Mouse (Mus musculus) CD4-positive, CD25-positive, alpha-beta regulatory T cell, adult 4 months (primary cell): ENCODE data around the gene Sorcs2. TPM values are rescaled to one million over a fixed set of nuclear protein-coding genes. Genes with fewer than 3 reads are reported as not detected.
"Not testable (repeated sequence)": the region's sequence is repeated elsewhere in the genome, so short reads cannot be mapped to it uniquely, and the experiment has no call there.

Experiments used
- ATAC-seq: one replicate; pipeline ENCODE4 v1.8.0; 2017
- polyA plus RNA-seq, 2 experiments: library from polyadenylated mRNA; unstranded; fragments of 100-300 nt; shearing (Covaris generic); gene quantifications; one replicate each; pipeline ENCODE4 v1.2.1; 2017

Sorcs2 gene
- 1 to 10 TPM; 4.5 to 4.7 TPM for polyA plus RNA-seq

DNA sequence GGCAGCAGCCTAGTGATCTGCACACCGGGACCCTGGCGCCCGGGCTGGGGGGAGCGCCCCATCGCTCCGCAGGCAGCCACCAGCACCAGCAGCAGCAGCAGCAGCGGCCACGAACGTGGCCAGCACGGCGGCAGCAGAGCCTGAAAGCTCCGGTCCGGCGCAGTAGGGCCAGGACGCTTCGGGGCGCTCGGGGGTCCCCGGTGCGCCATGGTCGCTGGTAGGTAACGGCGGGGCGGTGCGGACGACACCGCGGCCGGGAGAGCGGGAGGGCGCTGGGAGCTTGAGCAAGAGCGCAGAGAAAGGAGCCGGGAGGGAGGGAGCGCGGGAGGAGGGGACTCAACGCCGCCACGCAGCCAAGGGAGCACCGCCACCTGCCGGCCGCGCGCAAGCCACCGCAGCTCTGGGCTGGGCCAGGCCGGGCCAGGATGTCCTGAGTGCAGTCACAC is at the start of gene Sorcs2:
Sorcs2 (minus strand) TSS at position 303 of the 446 bp plus-strand sequence.
- ATAC-seq = peak; percentile 86

DNA sequence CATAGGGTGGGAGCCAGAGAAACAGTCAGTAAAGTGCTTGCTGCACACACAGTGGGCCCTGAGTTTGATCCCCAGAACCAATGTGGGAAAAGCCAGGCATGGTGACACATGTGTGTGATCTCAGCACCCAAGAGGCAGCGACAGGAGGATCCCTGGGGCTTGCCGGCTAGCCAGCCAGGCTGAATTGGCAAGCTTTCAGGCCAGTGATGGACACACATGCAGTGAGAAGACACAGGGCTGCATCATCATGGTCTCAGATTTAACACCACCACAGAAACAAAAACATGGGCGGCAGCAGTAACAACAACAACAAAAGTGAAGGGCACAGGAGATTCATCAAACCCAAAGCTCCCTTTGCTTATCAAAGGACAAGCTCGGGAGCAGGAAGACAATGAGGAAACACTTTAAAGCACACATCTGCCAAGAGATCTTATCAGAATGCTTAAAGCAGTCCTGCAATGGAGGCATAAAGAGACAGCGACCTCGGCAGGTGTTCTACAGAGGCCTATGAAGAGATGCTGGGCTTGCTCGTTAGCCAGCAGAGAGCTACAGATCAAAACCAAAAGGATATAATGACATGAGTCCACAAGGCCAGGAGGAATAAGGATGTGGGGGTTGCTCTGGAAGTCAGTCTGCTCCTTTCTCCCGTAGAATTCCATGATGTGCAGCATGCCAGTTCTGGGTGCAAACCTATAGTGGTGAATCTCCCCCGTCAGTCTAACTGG is 48.4 kb upstream of the Sorcs2 start:
- ATAC-seq = no peak

DNA sequence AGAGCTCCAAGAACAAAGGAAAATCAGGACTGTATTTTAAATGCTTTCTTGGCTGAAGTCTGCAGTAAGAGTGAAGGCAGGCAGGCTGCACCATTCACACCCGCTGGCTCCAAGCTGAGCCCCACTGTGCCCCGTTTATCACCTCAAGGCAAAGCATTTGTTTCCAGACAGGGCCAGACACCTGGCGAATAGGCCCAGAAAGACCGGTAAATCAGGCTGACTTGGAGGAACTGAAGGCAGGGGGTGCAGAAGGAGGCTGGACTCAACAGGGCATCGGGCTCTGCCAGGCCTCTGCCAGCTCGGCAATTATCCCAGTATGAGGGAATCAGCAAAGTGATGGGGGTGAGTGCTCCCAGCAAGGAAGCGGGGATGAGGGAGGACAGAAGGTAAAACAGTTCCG is 47.1 kb upstream of the Sorcs2 start:
- no peak for ATAC-seq

DNA sequence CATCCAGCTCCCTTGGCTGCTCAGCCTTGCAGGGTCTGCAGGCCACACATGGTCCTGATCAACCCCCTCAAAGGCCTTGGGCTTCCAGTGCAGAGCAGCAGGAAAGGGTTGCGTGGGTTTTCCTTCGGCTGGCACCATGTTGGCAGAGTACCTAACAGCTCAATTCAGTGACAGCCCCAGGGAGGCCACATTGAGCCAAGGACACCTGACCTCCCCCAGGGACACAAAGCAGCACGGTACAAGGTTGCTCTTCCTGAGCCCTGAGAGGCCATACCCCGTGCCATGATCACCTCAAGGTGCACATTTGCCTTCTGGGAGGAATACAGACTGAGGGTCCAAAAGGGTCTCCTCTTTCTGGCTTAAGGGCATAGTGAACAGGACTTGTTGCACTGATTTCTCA is 46.7 kb upstream of the Sorcs2 start:
- no peak for ATAC-seq

DNA sequence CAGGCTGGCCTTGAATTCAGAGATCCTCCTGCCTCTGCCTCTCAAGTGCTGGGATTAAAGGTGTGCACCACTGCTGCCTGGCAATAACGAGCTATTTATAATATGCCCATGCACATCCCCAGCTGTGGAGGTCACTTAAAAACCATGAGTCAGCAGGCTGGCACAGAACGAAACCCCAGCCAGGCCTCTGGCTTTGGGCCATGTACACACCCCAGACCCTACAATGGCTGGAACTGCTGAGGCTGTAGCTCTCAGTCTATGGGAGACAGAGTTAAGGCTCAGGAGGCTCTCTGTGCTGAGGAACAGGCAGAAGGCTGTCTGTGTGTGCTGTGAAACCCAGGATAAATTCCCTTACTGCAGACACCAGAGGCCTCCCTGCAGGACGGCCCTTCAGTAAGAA is 42.8 kb upstream of the Sorcs2 start:
- ATAC-seq = no peak

DNA sequence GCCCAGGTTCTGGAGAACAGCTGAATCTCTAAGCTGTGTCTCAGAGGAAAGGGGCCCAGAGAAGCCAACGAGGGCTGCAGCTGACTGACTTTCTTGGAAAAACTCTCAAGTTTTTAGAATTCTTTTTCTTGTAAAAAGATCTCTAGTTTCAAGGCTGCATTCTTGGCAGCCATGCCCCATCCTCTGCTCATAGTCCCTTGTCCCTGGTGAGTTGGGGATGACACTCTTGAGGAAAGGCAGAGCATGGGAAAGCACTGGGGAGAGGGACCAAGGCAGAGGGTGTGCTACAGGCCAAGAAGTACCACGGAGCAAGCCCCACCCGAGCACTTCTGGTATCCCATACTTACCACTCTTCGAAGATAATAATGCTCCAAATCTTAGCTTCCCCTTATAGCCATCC is 38.9 kb upstream of the Sorcs2 start:
- ATAC-seq = no peak

DNA sequence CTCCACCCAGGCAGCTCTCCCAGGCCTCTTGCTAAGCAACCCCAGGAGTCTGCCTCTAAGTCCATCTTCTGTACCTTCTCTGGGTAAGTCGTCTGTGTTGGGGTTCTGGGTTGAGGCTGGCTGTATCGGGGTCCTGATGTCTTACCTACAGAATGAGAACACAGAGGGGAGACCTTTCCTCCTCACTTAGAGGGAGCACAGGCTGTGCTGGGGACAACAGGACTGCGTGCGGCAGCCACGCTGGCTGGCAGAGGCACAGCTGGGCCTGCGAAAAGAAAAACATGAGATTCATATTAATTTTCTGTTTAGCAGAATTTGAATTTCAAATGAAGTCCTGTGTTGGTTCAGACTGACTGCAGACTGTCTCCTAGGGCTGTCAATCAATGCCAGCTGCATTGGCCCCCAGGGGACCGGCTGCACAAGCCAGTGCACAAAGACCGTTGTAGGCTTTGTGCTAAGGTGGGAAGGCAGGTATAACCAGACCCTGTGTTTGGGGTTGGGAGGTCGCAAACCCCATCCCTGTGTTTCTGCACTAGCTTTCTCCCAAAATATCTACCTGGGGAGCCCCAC is 36.5 kb upstream of the Sorcs2 start:
- ATAC-seq = no peak

DNA sequence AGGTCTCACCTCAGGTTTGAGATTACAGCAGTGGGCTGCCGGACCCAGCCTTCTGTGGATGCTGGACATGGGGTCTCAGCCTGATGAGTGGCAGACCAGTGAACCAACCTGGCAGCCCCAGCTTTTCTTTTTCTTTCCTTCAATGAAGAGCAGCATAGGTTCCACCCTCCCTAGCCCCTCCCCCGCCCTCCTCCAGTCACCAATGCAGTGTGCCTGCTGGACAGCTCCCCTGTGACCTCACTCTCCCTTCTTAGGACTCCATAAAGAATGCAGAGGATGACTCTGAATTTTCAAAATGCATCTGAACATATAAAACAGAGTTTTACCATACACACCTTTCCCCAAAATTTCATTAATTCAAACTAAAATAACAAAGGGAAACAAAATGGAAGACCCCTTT is 33.8 kb upstream of the Sorcs2 start:
- no peak for ATAC-seq

DNA sequence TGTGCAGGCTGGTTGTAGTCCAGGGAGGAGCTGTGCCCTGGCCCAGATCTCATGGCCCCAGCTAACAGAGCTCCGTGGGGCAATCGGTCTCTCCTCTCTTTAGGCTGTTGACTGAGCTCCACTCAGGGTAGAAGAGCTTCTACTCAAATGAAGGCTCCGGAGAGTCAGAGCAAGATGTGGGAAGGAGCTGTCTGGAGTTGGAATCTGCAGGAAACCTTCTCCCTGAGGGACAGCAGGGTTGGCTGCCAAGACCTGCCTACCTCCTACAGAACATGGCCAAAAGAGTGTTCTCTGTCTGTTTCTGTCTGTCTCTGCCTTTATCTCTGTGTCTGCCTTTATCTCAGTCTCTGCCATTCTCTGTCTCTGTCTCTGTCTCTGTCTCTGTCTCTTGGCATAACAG is 31.6 kb upstream of the Sorcs2 start:
- ATAC-seq = no peak

DNA sequence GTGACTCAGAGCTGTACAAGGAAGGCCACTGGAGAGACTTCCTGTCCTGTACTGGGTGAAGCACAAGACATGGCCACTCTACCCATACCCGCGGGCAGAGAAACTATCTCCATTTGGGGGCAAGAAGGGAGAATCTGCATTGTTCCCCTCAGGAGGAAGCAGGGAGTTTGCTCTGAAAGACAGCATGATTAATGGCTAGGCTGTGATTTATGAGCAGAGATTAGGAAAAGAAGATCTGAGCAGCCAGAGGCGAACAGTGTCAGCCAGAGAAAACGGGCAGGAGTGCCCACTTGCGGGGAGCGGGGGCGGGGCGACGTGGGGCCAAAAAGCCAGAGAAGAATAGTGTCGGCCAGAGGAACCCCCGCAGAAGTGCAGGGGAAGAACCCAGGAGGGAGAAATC is 29.9 kb upstream of the Sorcs2 start:
- no peak for ATAC-seq

DNA sequence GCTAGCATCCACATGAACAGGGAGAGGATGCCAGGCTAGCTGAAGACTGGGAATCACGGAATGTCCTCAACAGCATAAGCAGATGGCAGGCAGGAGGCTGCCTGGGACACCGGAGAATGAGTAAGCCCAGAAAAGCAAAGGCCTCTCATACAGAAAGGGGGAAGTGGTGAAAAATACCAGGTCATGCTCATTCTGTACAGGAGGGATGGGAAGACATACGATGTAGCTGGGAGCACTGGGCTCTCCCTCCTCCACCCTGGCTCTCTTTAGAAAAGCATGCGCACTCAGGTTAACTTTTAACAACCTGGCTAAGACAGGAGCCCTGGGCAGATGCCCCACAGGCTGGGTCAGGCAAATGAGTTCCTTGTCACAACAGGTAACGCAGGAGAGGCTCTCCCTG is 28.5 kb upstream of the Sorcs2 start:
- ATAC-seq = no peak

DNA sequence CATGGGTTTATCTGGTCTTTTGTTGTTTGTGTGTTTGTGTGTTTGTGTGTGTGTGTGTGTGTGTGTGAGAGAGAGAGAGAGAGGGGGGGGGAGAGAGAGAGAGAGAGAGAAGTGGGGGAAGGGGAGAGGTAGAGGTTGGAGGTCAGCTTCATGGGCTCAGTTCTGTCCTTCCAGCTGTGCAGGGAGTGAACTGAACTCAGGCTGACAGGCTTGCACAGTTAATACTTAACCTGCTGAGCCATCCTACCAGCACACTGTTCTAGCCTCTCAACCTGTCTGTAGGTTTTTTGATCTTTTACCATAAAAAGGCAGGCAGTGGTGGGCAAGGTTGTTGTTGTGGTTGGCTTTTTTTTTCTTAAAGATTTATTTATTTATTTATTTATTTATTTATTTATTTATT is 26.7 kb upstream of the Sorcs2 start:
- ATAC-seq = no peak

DNA sequence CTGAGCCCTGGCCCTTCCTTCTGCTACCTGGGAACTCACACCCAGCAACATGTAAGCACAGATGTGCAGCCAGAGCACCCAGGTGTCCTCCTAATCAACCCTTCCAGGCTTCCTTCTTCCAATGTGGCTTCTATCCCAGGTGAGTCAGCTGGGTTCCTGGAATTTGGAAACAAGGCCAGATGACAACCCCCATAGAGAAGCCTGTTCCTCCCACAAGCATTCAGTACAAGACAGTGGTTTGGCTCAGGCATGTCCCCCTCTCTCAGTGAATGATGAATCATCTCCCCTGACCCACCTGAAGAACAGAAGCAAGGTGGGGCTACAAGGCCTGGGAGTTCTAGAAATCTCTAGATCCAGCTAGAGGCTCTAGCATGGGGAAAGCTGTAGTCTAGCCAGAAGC is 24.8 kb upstream of the Sorcs2 start:
- ATAC-seq = no peak

DNA sequence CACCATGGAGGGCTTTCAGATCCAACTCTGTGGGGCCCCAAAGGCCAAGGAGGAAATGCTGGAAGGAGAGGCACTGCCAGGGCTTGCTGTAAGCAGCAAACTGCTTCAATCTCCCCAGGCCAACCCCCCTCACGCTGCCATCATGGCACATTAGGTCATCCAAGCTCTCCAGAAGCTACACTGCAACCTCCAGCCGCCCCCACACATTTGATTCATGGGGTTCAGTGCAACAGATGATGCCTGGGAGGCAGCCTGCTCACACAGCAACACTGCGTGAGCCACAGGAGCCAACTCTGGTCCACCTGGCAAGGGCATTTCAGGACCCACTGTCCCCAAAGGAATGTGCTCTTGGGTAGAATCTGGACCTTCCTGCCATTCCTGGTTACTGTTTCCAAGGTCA is 21.9 kb upstream of the Sorcs2 start:
- ATAC-seq = no peak

DNA sequence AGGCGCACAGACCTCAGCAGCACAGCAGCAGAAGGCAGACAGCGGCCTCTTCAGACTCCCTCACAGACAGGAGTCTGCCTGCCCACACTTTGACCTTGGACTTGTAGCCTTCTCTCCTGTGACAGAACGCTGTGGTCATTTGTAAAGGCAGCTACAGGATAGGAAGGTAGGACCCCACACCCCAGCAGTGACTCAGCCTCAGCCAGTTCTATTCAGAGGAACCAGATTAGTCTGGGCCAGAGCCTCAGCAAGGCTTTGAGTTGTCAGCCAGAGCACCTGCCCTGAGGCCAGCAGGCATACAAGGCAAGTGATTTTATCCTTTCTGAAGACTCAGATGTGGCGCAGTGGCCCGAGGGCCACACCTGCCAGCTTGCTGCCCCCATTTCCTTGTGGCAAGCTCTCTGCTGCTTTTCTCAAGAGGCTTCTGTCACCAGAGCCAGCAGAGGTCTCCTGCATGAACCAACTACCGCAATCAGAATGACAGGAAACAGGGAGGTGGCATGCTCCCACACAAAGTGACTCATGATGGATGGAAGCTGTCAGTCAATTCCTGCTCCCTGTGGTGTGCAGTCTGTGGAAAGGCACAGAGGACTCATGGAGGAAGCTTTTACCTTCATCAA is 16.9 kb upstream of the Sorcs2 start:
- ATAC-seq = no peak

DNA sequence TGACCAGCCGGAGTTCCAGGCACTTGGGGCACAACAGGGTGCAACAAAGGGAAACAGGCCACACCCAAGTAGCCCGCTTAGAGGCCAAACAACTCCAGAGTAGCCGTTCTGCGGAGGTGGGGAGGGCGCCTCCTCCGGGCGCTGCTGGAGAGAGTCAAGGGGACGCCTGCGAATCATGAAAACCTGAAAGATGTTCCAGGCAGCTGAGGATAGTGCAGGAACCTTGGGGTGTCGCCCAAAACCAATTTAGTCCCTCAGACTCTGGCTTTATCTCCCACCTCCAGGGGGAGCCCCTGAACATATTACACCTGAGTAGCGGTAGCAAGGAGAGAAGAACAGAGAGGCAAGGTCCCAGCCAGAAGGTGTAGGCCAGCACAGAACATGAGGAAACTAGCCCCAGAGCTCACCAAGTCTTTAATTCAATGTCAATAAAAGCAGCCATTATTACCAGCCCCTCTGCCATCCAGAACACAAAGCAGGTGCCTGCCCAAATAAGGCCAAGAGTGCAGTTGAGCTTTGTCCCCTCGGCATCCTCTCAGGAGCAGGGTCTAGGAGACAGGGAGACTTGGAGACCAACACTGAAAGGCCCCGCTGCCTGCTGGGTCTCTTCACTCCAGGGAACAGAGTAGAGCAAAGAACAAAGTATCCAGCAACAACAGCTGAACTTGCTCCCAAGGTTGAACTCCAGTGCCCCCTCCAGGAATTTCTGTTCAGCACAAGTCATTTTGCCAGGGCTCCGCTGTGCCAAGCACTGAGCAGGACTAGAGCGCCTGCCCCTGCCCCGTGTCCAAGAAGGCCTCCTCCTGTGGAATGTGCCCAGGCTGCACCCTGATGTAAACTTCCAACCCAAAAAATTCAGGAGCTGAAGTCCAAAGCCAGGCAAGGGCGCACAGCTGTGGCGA is 775 bp upstream of the Sorcs2 start:
- ATAC-seq = peak; percentile 24

DNA sequence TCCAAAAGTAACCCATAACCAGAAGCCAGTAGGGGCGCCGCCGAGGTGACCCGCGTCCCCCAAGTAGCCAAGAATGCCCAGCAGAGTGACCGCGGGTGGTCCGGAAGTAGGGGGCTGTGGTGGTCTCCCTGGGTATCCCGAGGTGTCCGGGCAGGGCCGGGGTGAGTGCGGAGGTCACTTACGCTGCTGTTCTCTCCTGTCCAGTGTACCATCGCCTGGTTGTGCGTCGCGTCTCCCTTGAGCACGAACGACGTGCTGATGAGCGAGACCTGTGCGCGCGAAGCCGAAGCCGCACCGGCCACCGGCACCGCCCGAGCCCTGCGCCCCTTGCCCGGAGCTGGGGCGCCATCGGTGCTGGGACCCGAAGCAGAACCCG is 567 bp downstream of the Sorcs2 start:
- ATAC-seq = peak; percentile 6

DNA sequence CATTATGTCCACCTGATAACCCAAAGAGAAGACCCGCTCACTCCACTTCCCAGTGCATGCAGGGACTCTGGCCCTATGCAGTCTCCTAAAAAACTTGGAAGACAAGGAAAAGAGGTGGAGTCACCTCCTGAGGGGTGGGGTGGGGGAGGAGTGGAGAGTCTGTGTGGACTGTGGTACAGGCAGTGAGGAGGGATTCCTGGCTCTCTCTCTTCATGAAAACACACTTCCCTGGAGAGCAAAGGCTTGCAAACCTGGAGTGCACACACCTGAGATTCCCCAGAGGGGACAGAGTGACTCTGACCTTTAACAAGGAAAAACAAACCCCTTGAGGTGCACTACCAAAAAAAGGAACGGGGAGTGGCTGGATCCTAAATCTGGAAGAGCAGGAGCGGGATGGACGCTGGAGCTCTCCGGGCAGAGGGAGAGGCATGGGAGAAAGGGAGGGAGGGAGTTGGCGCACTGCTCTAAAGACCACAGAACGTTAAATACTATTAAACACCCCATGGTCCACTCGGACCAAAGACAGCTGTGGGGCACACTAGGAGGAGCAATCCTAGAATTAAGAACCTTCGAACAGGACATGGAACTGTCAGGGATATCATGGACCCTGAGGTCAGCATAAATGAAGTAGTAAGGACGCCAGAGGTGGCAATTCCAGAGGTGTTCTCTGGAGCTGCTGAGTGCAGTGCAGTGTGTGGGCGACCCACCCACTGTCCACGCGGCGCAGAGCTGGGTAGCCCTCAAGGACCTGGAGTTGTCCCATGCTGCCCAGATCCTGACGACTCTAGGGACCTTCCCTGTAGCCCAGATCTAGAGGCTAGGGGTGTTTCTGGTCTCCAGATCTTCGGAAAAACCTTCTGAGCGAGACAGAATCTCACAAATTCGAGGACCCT is 1.2 kb downstream of the Sorcs2 start:
- no peak for ATAC-seq

DNA sequence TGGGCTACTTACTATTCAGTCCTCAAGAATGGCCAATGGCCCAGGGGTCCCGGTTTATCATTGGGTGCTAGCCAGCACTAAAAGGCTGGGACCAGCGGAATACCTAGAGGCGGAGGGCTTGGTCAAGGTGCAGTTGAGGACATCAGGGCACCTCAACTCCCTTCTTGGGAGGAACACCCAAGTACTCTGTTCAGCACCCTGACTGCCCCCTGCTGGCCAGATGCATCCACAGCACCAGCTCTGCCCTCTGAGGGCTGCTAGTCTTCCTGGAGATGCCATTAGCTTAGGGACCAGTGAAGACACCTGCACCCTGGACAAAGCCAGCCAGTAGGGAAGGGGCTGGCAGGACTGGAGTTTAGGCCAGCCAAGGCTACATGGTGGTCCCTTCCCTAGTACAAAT is 1.9 kb downstream of the Sorcs2 start:
- ATAC-seq = peak; percentile 53

DNA sequence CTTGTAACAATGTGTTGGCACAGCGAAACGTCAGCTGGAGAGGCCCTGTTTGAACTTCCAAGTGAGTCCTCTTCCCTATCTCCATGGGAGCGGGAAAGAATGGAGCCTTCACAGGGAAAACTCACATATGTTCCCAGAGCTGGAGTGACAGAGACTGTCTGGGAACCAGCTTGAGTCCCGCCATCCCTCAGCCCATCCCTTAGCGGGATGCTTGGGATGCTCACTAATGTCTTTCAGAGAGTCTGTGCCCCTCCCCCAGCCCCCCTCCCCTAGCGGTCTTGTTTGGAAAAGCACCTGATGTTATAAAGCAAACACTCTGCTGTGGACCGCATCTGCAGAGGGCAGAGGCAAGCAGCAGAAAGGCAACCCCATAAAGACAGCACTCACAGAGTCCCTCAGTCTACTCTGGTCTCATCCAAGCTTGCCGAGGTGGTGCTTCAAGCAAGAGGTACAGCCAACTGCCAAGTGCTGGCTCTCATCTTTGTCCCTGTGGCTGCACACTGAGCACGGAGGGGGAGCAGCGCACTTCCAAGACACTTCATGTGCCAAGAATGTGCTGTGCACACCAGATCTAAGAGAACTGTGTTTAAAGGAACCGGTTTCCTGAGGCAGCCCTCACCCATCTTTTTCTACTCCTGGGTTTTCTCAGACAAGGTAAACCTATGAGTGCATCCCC is 3.0 kb downstream of the Sorcs2 start:
- no peak for ATAC-seq

DNA sequence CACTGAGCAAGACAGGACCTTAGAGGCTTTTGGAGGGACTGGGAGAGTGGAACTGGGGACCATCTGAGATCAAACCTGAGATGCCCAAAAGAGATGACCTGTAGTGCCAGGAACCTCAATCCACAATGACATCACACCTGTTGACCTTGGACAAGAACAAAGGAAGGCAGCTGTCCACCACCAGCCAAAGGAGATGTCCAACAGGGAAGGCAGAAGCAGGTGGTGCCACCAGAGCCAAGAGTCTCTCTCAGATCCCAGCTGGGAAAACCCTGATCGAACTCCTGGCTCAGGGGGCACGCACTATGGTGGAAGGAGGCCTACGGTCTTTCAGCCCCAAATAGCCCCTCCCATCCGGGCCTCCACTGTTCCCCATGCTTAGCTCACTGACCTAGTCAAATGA is 6.2 kb downstream of the Sorcs2 start:
- no peak for ATAC-seq

DNA sequence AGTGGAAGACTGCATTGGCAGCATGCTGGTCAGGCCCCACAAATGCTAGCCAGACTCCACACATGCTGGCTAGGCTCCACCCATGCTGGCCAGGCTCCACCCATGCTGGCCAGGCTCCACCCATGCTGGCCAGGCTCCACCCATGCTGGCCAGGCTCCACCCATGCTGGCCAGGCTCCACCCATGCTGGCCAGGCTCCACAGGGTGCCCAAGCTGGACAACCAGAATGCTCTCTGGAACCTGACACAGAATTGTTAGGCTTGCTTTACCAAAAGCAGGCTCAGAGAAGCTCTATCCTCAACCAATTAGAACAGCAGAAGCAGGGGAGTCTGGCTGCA is 7.4 kb downstream of the Sorcs2 start:
- not testable (repeated sequence) for ATAC-seq
